Mouse (Mus musculus) myocyte (in vitro differentiated cells): ENCODE results near the gene Robo1.

Source experiments
- CEBPB ChIP-seq: IDR thresholded peaks from 2 replicates; pipeline ENCODE4 v1.6.1; 2011; ENCODE audit warnings: mild to moderate bottlenecking, moderate library complexity; ENCODE audit not compliant: poor library complexity, insufficient read depth, severe bottlenecking
- E2F4 ChIP-seq: IDR thresholded peaks from one replicate; pipeline ENCODE4 v1.6.1; 2011; ENCODE audit warnings: mild to moderate bottlenecking, control low read depth, moderate library complexity; ENCODE audit not compliant: insufficient read depth
- MAX ChIP-seq: IDR thresholded peaks from one replicate; pipeline ENCODE4 v1.6.1; 2011; ENCODE audit warnings: low read depth, mild to moderate bottlenecking, control low read depth
- MYOD1 ChIP-seq, 3 experiments: IDR thresholded peaks; one replicate each; pipeline ENCODE4 v1.6.1; 2011; ENCODE audit warnings: control low read depth in 2 of 3, low read depth in 2 of 3, mild to moderate bottlenecking in 2 of 3, moderate library complexity in 1 of 3; ENCODE audit not compliant: insufficient read length in 2 of 3, control insufficient read depth in 1 of 3
- MYOG ChIP-seq, 3 experiments: IDR thresholded peaks; one replicate each; pipeline ENCODE4 v1.6.1; 2011; ENCODE audit warnings: control low read depth in 2 of 3, low read depth in 2 of 3, mild to moderate bottlenecking in 2 of 3; ENCODE audit not compliant: insufficient read length in 2 of 3, control insufficient read depth in 1 of 3, insufficient read depth in 1 of 3
- POLR2A ChIP-seq: IDR thresholded peaks from one replicate; pipeline ENCODE4 v1.6.1; 2011; ENCODE audit warnings: low read depth, mild to moderate bottlenecking, control low read depth, moderate library complexity; ENCODE audit not compliant: insufficient read length
- POLR2AphosphoS2 ChIP-seq: IDR thresholded peaks from one replicate; pipeline ENCODE4 v1.6.1; 2011; ENCODE audit warnings: low read depth, control low read depth; ENCODE audit not compliant: insufficient read length
- REST ChIP-seq: IDR thresholded peaks from one replicate; pipeline ENCODE4 v1.6.1; 2011; ENCODE audit warnings: mild to moderate bottlenecking, control low read depth, moderate library complexity; ENCODE audit not compliant: insufficient read depth, insufficient read length
- TCF12 ChIP-seq: IDR thresholded peaks from one replicate; pipeline ENCODE4 v1.6.1; 2011; ENCODE audit warnings: mild to moderate bottlenecking, control low read depth; ENCODE audit not compliant: poor library complexity, insufficient read depth, severe bottlenecking
- TCF3 ChIP-seq: IDR thresholded peaks from one replicate; pipeline ENCODE4 v1.6.1; 2011; ENCODE audit warnings: low read depth, control low read depth; ENCODE audit not compliant: insufficient read length
- USF1 ChIP-seq: IDR thresholded peaks from one replicate; pipeline ENCODE4 v1.6.1; 2011; ENCODE audit warnings: low read depth, mild to moderate bottlenecking, control low read depth, moderate library complexity

- TF ChIP-seq E2F4 (no peak), POLR2A (no peak), TCF3 (no peak), USF1 (no peak), CEBPB (no peak), TCF12 (no peak), REST (no peak), POLR2AphosphoS2 (no peak), MAX (no peak), MYOG (IDR thresholded peaks at IDR 0.05; ENCODE audit: control insufficient read depth in 1 of 3, insufficient read depth in 1 of 3, insufficient read length in 2 of 3, low read depth in 2 of 3) (no peak), MYOD1 (IDR thresholded peaks at IDR 0.05; ENCODE audit: control insufficient read depth in 1 of 3, insufficient read length in 2 of 3, low read depth in 2 of 3) (no peak)
These were observed 302.6 kb downstream of the Robo1 start for GRCm38 (mm10) chr16:72610661-72611112.
